Mouse (Mus musculus): ENCODE data around the gene Zc3h12d. TPM values are rescaled to one million over a fixed set of nuclear protein-coding genes. Genes with fewer than 3 reads are reported as not detected.

Zc3h12d gene
- polyA plus RNA-seq, 1 experiment from 2014 or later: 0.12 TPM

GRCm38 (mm10) chr10:7907151-7907550 is 74.9 kb downstream of the Zc3h12d start:
- Histone ChIP-seq H3K4me1 (replicated peaks) (no peaks in the 10 kb centered on the region), H3K27me3 (ENCODE audit: insufficient read depth, poor library complexity, severe bottlenecking) (no peaks in the 10 kb centered on the region), H3K27ac (no peak overlapping the region), H3K36me3 (peaks cover 91% of the 10 kb centered on the region), H3K9me3 (no peaks in the 10 kb centered on the region), H3K4me3 (no peak overlapping the region)
- DNase-seq (ENCODE audit: low spot score): no peak
- WGBS: 90% methylated on average over 12 of the region's 12 CpGs

- H3K36me3 ChIP-seq: peaks cover 77% of the 10 kb centered on the region
- H3K27me3 ChIP-seq (ENCODE audit: insufficient read depth, poor library complexity, severe bottlenecking): no peaks in the 10 kb centered on the region
- H3K9me3 ChIP-seq: no peaks in the 10 kb centered on the region
- DNase-seq (ENCODE audit: low spot score): no peak
- WGBS: 85% methylated on average over 10 of the region's 10 CpGs
- H3K27ac ChIP-seq: no peak overlapping the region
- H3K4me3 ChIP-seq: no peak overlapping the region
- no peaks in the 10 kb centered on the region for H3K4me1 ChIP-seq (replicated peaks)
Observed at GRCm38 (mm10) chr10:7911268-7911667, 79.0 kb downstream of the Zc3h12d start.

Other genes with a start within 250 kb of the Zc3h12d start
- gene Lrp11, start 242.7 kb upstream of the Zc3h12d start, polyA plus RNA-seq (2016; fragmentation: Nextera tagmentation; extraction: Ambion mirVana): 8.6 and 8.9 TPM in 2 replicates
- gene Nup43, start 165.0 kb upstream of the Zc3h12d start, polyA plus RNA-seq (2016; fragmentation: Nextera tagmentation; extraction: Ambion mirVana): 66.4 and 85.0 TPM in 2 replicates
- 133 and 144 TPM in 2 replicates for gene Pcmt1, start 151.3 kb upstream of the Zc3h12d start, polyA plus RNA-seq (2016; fragmentation: Nextera tagmentation; extraction: Ambion mirVana)
- 8.5 and 9.0 TPM in 2 replicates for gene Lats1, start 151.3 kb upstream of the Zc3h12d start, polyA plus RNA-seq (2016; fragmentation: Nextera tagmentation; extraction: Ambion mirVana)
- gene Katna1, start 106.5 kb upstream of the Zc3h12d start, polyA plus RNA-seq (2016; fragmentation: Nextera tagmentation; extraction: Ambion mirVana): 55.0 and 63.2 TPM in 2 replicates
- 50.9 and 56.0 TPM in 2 replicates for gene Ginm1, start 39.6 kb upstream of the Zc3h12d start, polyA plus RNA-seq (2016; fragmentation: Nextera tagmentation; extraction: Ambion mirVana)
- 30.9 and 40.5 TPM in 2 replicates for gene Ppil4, start 39.6 kb upstream of the Zc3h12d start, polyA plus RNA-seq (2016; fragmentation: Nextera tagmentation; extraction: Ambion mirVana)
- gene Tab2, start 123.8 kb downstream of the Zc3h12d start, polyA plus RNA-seq (2016; fragmentation: Nextera tagmentation; extraction: Ambion mirVana): 12.1 and 16.7 TPM in 2 replicates